Mouse (Mus musculus) embryonic fibroblast, embryonic 13.5 days (primary cell): ENCODE data around the gene Apobec2.

Source experiments
- CTCF ChIP-seq: IDR thresholded peaks from 2 replicates; pipeline ENCODE4 v1.5.1; 2011; ENCODE audit warnings: mild to moderate bottlenecking, control low read depth, low read length, moderate library complexity, borderline replicate concordance; ENCODE audit not compliant: insufficient read depth
- POLR2A ChIP-seq: IDR thresholded peaks from 2 replicates; pipeline ENCODE4 v1.6.1; 2011; ENCODE audit warnings: low read depth, mild to moderate bottlenecking, control low read depth, low read length, moderate library complexity

GRCm38 (mm10) chr17:48391446-48391845, 41.3 kb downstream of the Apobec2 start:
- TF ChIP-seq CTCF (no peak), POLR2A (no peak)
